Mouse (Mus musculus) heart, postnatal 0 days (tissue): ENCODE measurements around the gene Gna11.

Experiments
- CTCF ChIP-seq: IDR thresholded peaks from 2 replicates; pipeline ENCODE4 v1.5.1; 2016; ENCODE audit warnings: antibody characterized with exemption, control low read depth, low read depth
- EP300 ChIP-seq: IDR thresholded peaks from 2 replicates; pipeline ENCODE4 v1.6.1; 2016; ENCODE audit warnings: antibody characterized with exemption, low read depth

DNA sequence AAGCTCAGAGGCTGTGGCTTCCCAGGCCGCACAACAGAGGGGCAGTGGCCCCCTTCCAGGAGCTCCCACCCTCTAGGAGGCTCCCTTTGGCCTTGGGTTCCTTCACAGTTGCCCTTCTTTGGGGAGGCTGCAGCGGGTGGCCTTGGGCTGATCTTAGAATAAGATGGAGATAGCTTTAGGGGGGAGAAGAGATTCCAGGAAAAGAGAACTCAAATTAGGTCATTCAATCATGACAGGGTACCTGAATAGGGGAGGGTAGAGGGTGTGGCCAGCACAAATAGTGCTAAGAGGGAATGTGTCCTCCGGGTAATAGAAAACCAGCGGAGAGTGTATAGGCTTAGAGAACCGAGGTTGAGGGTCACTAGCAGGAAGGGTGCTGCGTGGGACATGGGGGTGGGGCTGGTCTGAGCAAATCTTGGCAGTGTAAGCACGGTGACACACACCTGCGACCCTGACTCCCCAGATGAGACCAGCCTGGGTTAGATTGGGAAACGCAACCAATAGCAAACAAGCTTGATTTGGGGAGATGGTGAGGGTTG, 27.2 kb upstream of the Gna11 start:
- TF ChIP-seq CTCF: no peak
- no peak for TF ChIP-seq EP300
